Mouse (Mus musculus): ENCODE results near the gene Ldlrad3.
A peak's percentile ranks its signal among the peaks of the same experiment; 100 is the strongest.

GRCm38 (mm10) chr2:102021371-102022084 lies 164.7 kb downstream of the Ldlrad3 start:
- TF ChIP-seq CTCF (IDR thresholded peaks at IDR 0.05; ENCODE audit: control insufficient read depth, insufficient read depth, insufficient read length) (no peak), MYOD1 (IDR thresholded peaks at IDR 0.05; ENCODE audit: control insufficient read depth, insufficient read length, low read depth) (peak; percentile 77), USF1 (IDR thresholded peaks at IDR 0.05; ENCODE audit: low read depth) (no peak)
